15 mouse cellular contexts compared by ENCODE assay signal in genomic region chr10:29459632-29460031, GRCm38 (mm10).
A peak's percentile ranks its signal among the peaks of the same experiment; 100 is the strongest.
DNase-seq lines count a peak whose midpoint lies in the region; ATAC-seq and TF ChIP-seq lines count a peak whose summit lies in the region.
"Had no signal": no experiment of that assay in that cellular context is flagged by ENCODE, and none has a peak within 500 bp of the region (broad histone marks: within the 10 kb centered on the region; RNA-seq: fewer than 3 reads in every experiment).

No protein-coding gene starts in this region.

- H3K27me3 ChIP-seq in lung, embryonic 14.5 days (ENCODE audit: insufficient read depth, low read length) = no peaks in the 10 kb centered on the region
- H3K27me3 ChIP-seq: neural tube, embryonic 13.5 days had no signal

- WGBS in lung, embryonic 14.5 days = 76% methylated on average over 2 of the region's 2 CpGs

- H3K4me1 ChIP-seq in lung, embryonic 14.5 days (ENCODE audit: insufficient read depth) = no peaks in the 10 kb centered on the region
- H3K4me1 ChIP-seq: neural tube, embryonic 13.5 days had no signal

- DNase-seq in frontal cortex, postnatal 14 days (ENCODE audit: low spot score in 2 of 2) = no peak
- peak; percentile 52 for DNase-seq in lung, embryonic 14.5 days
- no peak for DNase-seq in lung, postnatal 14 days
- DNase-seq in NIH3T3 (ENCODE audit: low read depth) = peak; percentile 22
- peak; percentile 4 for DNase-seq in induced T-regulatory cell, adult 2 months (ENCODE audit: low read depth)
- no peak for DNase-seq in thymus, adult 18-20 months
- DNase-seq in left cerebral cortex, adult 18-20 months (ENCODE audit: low spot score in 2 of 2) = no peak
- DNase-seq: heart, postnatal 36 days; thymus, postnatal 14 days had no signal

- ATAC-seq in frontal cortex, adult (ENCODE audit: low TSS enrichment) = peak; percentile 59; the same call in 1 of the 2 replicates
- no peak for ATAC-seq in lung, embryonic 14.5 days (ENCODE audit: insufficient read depth)
- ATAC-seq: CD4-positive, CD25-positive, alpha-beta regulatory T cell, adult 4 months; intestine, embryonic 16.5 days had no signal

- no peak overlapping the region for H3K4me2 ChIP-seq in lung, embryonic 14.5 days
- H3K4me2 ChIP-seq: neural tube, embryonic 13.5 days had no signal

- no peaks in the 10 kb centered on the region for H3K36me3 ChIP-seq in lung, embryonic 14.5 days (ENCODE audit: insufficient read depth)
- H3K36me3 ChIP-seq: neural tube, embryonic 13.5 days had no signal

- H3K9ac ChIP-seq in lung, embryonic 14.5 days = no peak overlapping the region
- H3K9ac ChIP-seq: liver, embryonic 14.5 days; neural tube, embryonic 13.5 days had no signal

- H3K4me3 ChIP-seq in lung, embryonic 14.5 days (ENCODE audit: low read depth, low read length) = no peak overlapping the region
- H3K4me3 ChIP-seq: erythroblast, embryonic 14.5 days; neural tube, embryonic 13.5 days had no signal

- no peak overlapping the region for H3K27ac ChIP-seq in lung, embryonic 14.5 days (ENCODE audit: low read depth)
- H3K27ac ChIP-seq: liver, embryonic 14.5 days; neural tube, embryonic 13.5 days had no signal

- no peaks in the 10 kb centered on the region for H3K9me3 ChIP-seq in lung, embryonic 14.5 days (ENCODE audit: low read depth, low read length)
- H3K9me3 ChIP-seq: neural tube, embryonic 13.5 days had no signal

- TF ChIP-seq CTCF in lung, embryonic 14.5 days (IDR thresholded peaks at IDR 0.05; ENCODE audit: low read depth) = no peak

Comparison
In these comparisons a context has a peak if more than half of its experiments do, and no peak if none do; other contexts are left out.
1. DNase-seq: peak in lung, embryonic 14.5 days (single experiment), NIH3T3 (single experiment) and induced T-regulatory cell, adult 2 months (single experiment); none in frontal cortex, postnatal 14 days (0 of 2), lung, postnatal 14 days (single experiment), thymus, adult 18-20 months (0 of 2) and left cerebral cortex, adult 18-20 months (0 of 2).